Mouse (Mus musculus) kidney, adult 2 months (tissue): ENCODE data around the gene Clns1a. TPM values are rescaled to one million over a fixed set of nuclear protein-coding genes. Genes with fewer than 3 reads are reported as not detected.
A peak's percentile ranks its signal among the peaks of the same experiment; 100 is the strongest.

Experiments used
- DNase-seq: peaks from one replicate; pipeline ENCODE4 v3.0.0; 2021
- H3K27ac ChIP-seq: fragments of 200-500 bp; 2 replicates; pipeline ENCODE4 v1.5.1; 2012; ENCODE audit warnings: low read depth, low read length, control low read depth, inconsistent platforms; ENCODE audit not compliant: insufficient read depth
- H3K27me3 ChIP-seq: fragments of 200-500 bp; replicated peaks from 2 replicates; pipeline ENCODE4 v1.6.1; 2012; ENCODE audit warnings: mild to moderate bottlenecking, moderate library complexity, low read length, inconsistent platforms; ENCODE audit not compliant: control insufficient read depth, insufficient read depth
- H3K36me3 ChIP-seq: fragments of 200-500 bp; 2 replicates; pipeline ENCODE4 v1.6.1; 2012; ENCODE audit warnings: mild to moderate bottlenecking, moderate library complexity, low read length, inconsistent platforms; ENCODE audit not compliant: control insufficient read depth, insufficient read depth
- H3K4me1 ChIP-seq: fragments of 200-500 bp; 2 replicates; pipeline ENCODE4 v1.6.1; 2011; ENCODE audit warnings: low read length; ENCODE audit not compliant: control insufficient read depth, insufficient read depth
- H3K4me3 ChIP-seq: fragments of 200-500 bp; 2 replicates; pipeline ENCODE4 v1.5.1; 2011; ENCODE audit warnings: mild to moderate bottlenecking, low read depth, low read length, control low read depth; ENCODE audit not compliant: insufficient read depth
- CTCF ChIP-seq: fragments of 200-500 bp; conservative IDR thresholded peaks from 2 replicates; pipeline ENCODE4 v1.5.1; 2011; ENCODE audit warnings: low read depth, mild to moderate bottlenecking, control low read depth, low read length, moderate library complexity, mixed read lengths; ENCODE audit not compliant: insufficient read depth, insufficient read length
- POLR2A ChIP-seq: fragments of 200-500 bp; IDR thresholded peaks from one replicate; pipeline ENCODE4 v1.6.1; 2011; ENCODE audit warnings: low read depth, low read length, control low read depth
- WGBS: fragments of 180-500 bp; shearing (Covaris S2); methylation state at CpG from one replicate; pipeline ENCODE4 v1.1.7; 2018; 5-methylcytosine and 5-hydroxymethylcytosine counted together
- polyA plus RNA-seq: library from polyadenylated mRNA; depleted of rRNA; stranded (reverse); fragments of >200 nt; gene quantifications from 2 replicates; pipeline ENCODE4 v1.2.3, GENCODE M21; 2012

Clns1a gene
- polyA plus RNA-seq, 1 experiment, result 28.7 TPM

GRCm38 (mm10) chr7:97726778-97727177 is 30.3 kb downstream of the Clns1a start:
- peaks cover 3% of the 10 kb centered on the region; the same call in 1 of the 2 replicates for H3K4me1 ChIP-seq
- no peaks in the 10 kb centered on the region for H3K27me3 ChIP-seq
- no peaks in the 10 kb centered on the region; the same call in 1 of the 2 replicates for H3K36me3 ChIP-seq
- no peak for DNase-seq
- no peak overlapping the region for H3K4me3 ChIP-seq
- no peak for TF ChIP-seq POLR2A
- TF ChIP-seq CTCF, result no peak
- 76% methylated on average over 7 of the region's 7 CpGs for WGBS
- H3K27ac ChIP-seq, result no peak overlapping the region

GRCm38 (mm10) chr7:97728666-97729614 is 32.5 kb downstream of the Clns1a start:
- 75% methylated on average over 14 of the region's 14 CpGs for WGBS

DNA sequence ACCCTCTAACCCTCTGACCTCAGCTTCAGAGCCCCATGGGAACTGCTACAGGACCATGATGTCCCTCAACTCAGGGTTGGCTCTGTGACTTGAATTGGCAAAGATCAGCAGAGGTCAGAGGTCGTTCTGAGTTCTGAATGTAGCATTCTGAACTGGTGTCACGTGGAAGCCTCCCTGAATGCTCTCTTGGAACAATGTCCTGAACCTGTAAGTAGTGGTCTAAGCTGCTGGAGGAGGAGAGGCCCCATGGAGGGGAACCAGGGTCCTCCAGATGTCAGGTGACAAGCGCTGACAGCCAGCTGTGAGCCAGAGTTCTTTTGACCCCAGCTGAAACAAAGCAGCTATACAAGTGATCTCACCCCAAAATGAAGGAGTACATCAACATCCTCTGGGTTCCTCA is 34.0 kb downstream of the Clns1a start:
- Histone ChIP-seq H3K27me3 (no peaks in the 10 kb centered on the region), H3K4me3 (no peak overlapping the region), H3K36me3 (no peaks in the 10 kb centered on the region), H3K4me1 (peaks cover 6% of the 10 kb centered on the region; the same call in 1 of the 2 replicates), H3K27ac (no peak overlapping the region)
- TF ChIP-seq POLR2A, result no peak
- TF ChIP-seq CTCF, result no peak
- DNase-seq, result peak; percentile 56
- WGBS, result 60% methylated on average over 3 of the region's 3 CpGs

More at GRCm38 (mm10) chr7:97728666-97729614, 32.5 kb downstream of the Clns1a start:
- Histone ChIP-seq H3K4me3 (no peak overlapping the region), H3K27ac (no peak overlapping the region), H3K27me3 (no peaks in the 10 kb centered on the region), H3K36me3 (no peaks in the 10 kb centered on the region), H3K4me1 (peaks cover 3% of the 10 kb centered on the region; the same call in 1 of the 2 replicates)
- TF ChIP-seq POLR2A, result no peak
- no peak for TF ChIP-seq CTCF
- DNase-seq, result no peak

GRCm38 (mm10) chr7:97733606-97734005 is 37.2 kb downstream of the Clns1a start:
- Histone ChIP-seq H3K36me3 (no peaks in the 10 kb centered on the region), H3K27ac (no peak overlapping the region), H3K4me1 (peaks cover 6% of the 10 kb centered on the region; the same call in 1 of the 2 replicates), H3K4me3 (no peak overlapping the region), H3K27me3 (no peaks in the 10 kb centered on the region)
- WGBS, result 89% methylated on average over 5 of the region's 5 CpGs
- TF ChIP-seq CTCF (no peak), POLR2A (no peak)
- no peak for DNase-seq

GRCm38 (mm10) chr7:97735021-97735420 is 38.6 kb downstream of the Clns1a start:
- Histone ChIP-seq H3K27ac (no peak overlapping the region), H3K36me3 (no peaks in the 10 kb centered on the region), H3K27me3 (no peaks in the 10 kb centered on the region), H3K4me3 (peak overlapping the region; percentile 16; the same call in 1 of the 2 replicates), H3K4me1 (peaks cover 6% of the 10 kb centered on the region; the same call in 1 of the 2 replicates)
- TF ChIP-seq POLR2A (no peak), CTCF (no peak)
- peak; percentile 77 for DNase-seq
- 30% methylated on average over 8 of the region's 8 CpGs for WGBS

- Histone ChIP-seq H3K36me3 (no peaks in the 10 kb centered on the region), H3K4me3 (peak overlapping the region; percentile 6; the same call in 1 of the 2 replicates), H3K27me3 (no peaks in the 10 kb centered on the region), H3K4me1 (peaks cover 3% of the 10 kb centered on the region; the same call in 1 of the 2 replicates), H3K27ac (peak overlapping the region; percentile 35; the same call in 1 of the 2 replicates)
- 39% methylated on average over 4 of the region's 4 CpGs for WGBS
- TF ChIP-seq POLR2A (no peak), CTCF (no peak)
- peak; percentile 56 for DNase-seq
These were observed 39.5 kb downstream of the Clns1a start for GRCm38 (mm10) chr7:97735886-97736420.

DNA sequence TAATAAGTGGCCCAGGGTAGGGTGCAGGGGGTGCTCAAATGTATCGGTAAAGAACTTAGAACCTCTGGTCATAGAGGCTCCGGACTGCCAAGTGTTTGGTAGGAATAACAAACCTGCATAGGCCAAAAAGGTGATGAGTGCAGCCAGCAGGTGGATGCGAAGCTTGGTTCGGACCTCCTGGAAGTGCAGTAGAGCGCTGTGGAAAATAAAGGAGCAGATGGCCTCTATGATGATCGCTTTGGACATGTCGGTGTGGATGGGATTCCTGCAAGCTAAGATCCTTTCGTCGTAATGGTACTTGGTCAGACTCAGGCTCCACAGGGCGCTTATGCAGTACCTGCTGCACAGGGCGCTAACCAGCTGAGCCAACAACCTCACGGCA is 40.8 kb downstream of the Clns1a start:
- H3K4me3 ChIP-seq, result peak overlapping the region; percentile 80
- 7% methylated on average over 12 of the region's 12 CpGs for WGBS
- DNase-seq, result no peak
- peaks cover 3% of the 10 kb centered on the region; the same call in 1 of the 2 replicates for H3K4me1 ChIP-seq
- no peaks in the 10 kb centered on the region for H3K27me3 ChIP-seq
- H3K27ac ChIP-seq, result peak overlapping the region; percentile 73; the same call in 1 of the 2 replicates
- H3K36me3 ChIP-seq, result no peaks in the 10 kb centered on the region
- TF ChIP-seq CTCF, result no peak
- no peak for TF ChIP-seq POLR2A
